Mouse (Mus musculus) natural killer cell, adult 2 months (primary cell): ENCODE measurements around the gene Olfr906.

Experiments used
- DNase-seq, 2 experiments: peaks; one replicate each; pipeline ENCODE4 v3.0.0; 2022; ENCODE audit warnings: low spot score in 2 of 2

The Olfr906 gene

GRCm38 (mm10) chr9:38486785-38487184 lies at the start of gene Olfr906:
Olfr906 (plus strand) TSS chr9:38487085.
- no peak for DNase-seq

DNA sequence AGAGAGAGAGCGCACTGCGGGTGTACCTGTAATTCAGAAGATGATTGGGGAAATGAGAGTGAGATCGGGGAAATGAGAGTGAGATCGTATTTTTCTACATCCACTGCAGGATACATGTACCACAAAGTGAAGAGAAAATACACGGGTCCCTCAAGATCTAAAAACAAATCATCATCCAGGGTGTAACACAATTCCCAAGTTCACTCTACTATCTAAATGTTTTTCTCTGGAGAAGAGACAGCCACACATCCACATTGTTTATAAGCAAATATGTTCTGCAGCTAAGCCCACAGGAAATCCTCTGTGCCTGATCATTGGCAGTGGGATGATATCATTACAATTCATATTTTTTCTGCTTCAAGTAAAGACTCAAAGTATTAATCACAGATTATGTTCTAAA lies 39.5 kb upstream of the Olfr906 start, which contains the start of gene Olfr902:
TSS of gene Olfr902 (plus strand) at position 301 of the 400 bp plus-strand sequence.
- no peak for DNase-seq

- DNase-seq = no peak
Measured at GRCm38 (mm10) chr9:38462844-38463243, 24.0 kb upstream of the Olfr906 start, which contains the start of gene Olfr904. Olfr904 (plus strand) TSS chr9:38463144.

- no peak for DNase-seq
Measured at GRCm38 (mm10) chr9:38470807-38471206, 16.1 kb upstream of the Olfr906 start, which contains the start of gene Olfr905. Olfr905 (plus strand) TSS chr9:38471107.

GRCm38 (mm10) chr9:38495501-38495900 lies 8.6 kb downstream of the Olfr906 start, which contains the start of gene Olfr907:
Olfr907 (plus strand) TSS chr9:38495801.
- no peak for DNase-seq

GRCm38 (mm10) chr9:38512353-38512752 lies 25.5 kb downstream of the Olfr906 start:
- no peak for DNase-seq

- no peak for DNase-seq
Measured at GRCm38 (mm10) chr9:38521280-38521679, 34.4 kb downstream of the Olfr906 start, which contains the start of gene Olfr911-ps1. Olfr911-ps1 (plus strand) TSS chr9:38521580.

DNA sequence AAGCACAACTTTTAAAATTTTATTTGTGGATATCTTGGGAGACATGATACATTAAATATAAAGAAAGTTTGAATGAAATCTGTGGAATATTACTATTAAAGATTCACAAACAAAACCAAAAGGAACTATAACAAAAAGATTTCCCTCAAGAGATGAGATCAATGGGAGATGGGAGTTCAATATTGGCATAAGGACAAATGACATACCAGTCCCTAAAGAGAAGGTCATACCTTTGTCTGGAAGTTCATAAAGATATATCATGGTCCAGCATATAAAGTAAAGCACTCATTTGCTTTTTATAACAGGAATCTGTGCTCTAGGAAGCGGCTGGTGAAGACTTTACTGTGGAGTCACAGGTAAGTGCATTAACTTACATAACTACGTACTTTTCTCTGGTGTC lies 50.7 kb downstream of the Olfr906 start, which contains the start of gene Olfr910:
TSS of gene Olfr910 (plus strand) at position 301 of the 400 bp plus-strand sequence.
- DNase-seq = no peak
